Mouse (Mus musculus) cerebellum, adult 2 months (tissue): ENCODE results near the gene Serpinf2.

Source experiments
- CTCF ChIP-seq: fragments of 200-500 bp; IDR thresholded peaks from 2 replicates; pipeline ENCODE4 v1.5.1; 2011; ENCODE audit warnings: low read depth, mild to moderate bottlenecking, control low read depth, low read length, moderate library complexity, borderline replicate concordance; ENCODE audit not compliant: insufficient read depth
- POLR2A ChIP-seq: fragments of 200-500 bp; IDR thresholded peaks from 2 replicates; pipeline ENCODE4 v1.6.1; 2011; ENCODE audit warnings: low read length, control low read depth, borderline replicate concordance; ENCODE audit not compliant: insufficient read depth

GRCm38 (mm10) chr11:75458628-75459041 is 19.2 kb upstream of the Serpinf2 start:
- TF ChIP-seq CTCF (no peak), POLR2A (no peak)
